Mouse (Mus musculus): ENCODE data around the gene Plxnc1. TPM values are rescaled to one million over a fixed set of nuclear protein-coding genes. Genes with fewer than 3 reads are reported as not detected.

Gene Plxnc1
- total RNA-seq, 2 experiments from 2014 or later, result 45.4 to 46.8 TPM

DNA sequence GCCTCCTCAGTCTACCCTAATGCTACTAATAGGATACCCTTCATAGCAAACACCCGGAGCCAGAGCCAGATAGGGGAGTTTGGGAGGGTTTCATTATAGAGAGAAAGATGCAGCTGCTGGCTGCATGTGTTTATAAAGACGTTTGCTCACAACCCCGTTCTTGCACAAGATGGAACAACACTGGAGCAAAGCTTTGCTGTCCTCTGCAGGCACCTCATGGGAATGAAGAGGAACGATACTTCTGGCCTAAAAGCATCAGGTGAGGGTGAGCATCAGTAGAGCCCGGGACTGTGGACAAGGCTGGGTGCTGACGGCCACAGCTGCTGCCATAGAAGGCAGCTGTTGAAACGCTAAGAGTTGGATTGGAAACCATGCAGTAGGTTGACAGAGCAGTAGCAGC lies 137.3 kb downstream of the Plxnc1 start:
- DNase-seq (ENCODE audit: extremely low spot score in 1 of 2, low spot score in 2 of 2), result no peak
- intact Hi-C loops (cut with DNase I), result loop anchor here (10.0 kb wide), 1 partner anchor 183 kb away; no protein-coding TSS in a partner anchor

DNA sequence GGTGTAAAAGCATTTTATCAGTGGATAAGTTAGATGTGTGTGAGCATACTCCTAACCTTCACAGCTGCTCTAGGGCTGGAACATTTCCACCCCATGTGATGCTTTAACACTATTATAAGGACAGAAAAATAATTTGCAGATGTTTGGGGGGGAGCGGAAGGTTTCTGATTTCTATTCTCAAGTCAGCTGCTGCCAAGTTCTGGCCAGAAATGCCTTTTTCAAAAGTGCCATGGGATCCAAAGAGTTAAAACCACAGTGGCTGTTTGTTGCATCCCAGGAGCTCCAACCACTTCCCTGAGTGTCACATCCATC lies 139.8 kb downstream of the Plxnc1 start:
- intact Hi-C loops (cut with DNase I), result loop anchor here (10.0 kb wide), 1 partner anchor 180 kb away; no protein-coding TSS in a partner anchor
- DNase-seq (ENCODE audit: extremely low spot score in 1 of 2, low spot score in 2 of 2), result no peak

DNA sequence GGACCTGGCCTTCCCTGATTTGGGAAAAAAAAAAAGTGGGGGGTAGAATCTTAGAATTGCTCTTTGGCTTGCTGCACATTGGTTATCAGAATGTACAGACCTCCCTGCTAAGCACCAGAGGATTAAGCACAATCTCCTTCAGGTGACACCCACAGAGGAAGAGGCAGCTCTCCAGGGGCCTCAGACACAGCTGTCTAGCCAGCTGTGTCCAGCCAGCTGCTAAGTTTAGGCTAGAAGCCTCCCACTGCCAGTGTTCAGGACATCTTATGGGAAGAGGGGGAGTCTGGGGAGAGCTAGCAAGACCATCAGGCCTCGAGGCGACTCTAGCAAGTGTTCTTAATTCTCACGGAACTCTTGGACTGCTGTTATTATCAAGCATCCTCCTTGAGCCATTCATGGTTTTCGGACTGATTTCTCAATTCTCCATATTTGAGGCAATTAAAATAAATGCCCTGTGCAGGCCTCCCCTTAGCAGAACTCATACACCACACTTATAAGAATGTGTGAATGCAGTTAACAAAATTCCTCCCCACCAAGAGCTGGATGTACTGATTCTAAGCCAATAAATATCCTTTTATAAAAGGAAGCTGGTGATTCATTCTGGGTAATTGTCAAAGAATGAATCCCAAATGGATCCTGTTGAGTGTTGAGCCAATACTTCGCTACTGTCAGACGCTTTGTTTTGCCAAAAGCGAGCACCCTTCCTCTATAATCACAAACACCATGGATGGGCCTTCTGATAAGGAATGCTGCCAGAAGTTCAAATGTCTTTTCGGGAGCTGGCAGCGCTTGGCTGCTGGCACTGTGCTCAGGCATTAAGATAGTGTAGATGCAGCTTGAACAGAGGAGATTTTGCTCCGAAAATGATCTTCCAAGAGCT lies 140.4 kb downstream of the Plxnc1 start:
- intact Hi-C loops (cut with DNase I), result loop anchor here (10.0 kb wide), 1 partner anchor 179 kb away; no protein-coding TSS in a partner anchor

DNA sequence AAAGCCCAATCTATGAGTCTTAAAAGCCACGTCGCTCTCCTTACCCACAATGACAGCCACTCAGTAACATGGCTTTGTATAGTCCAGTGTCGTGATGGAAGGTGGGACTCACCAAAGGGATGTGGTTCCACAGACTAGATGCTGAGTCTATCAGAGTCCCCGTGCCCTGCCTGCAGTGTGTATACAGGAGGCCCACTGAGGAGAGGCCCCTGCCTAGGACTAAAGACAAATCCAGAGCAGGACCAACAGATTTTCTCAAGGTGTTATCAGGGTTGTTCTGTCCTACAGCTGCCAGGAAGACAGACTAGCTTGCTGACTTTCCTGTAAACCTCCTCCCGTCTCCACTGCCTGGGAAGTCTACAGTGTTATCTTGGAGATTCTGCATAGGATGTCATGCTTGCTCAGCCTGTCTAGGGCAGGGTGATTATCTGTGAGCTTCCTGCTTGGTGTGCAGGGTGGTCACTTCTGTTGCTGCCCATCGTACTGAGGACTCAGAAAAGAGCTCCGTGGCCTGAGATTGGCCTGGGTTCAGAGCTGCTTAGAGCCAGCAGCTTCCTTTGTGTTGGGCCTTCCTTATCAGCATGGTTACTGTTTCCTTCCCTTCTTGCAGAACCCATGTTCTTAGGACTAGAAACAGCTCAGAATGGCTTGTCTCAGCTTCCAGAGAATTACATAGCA lies 143.8 kb downstream of the Plxnc1 start:
- DNase-seq (ENCODE audit: extremely low spot score in 1 of 2, low spot score in 2 of 2), result no peak
- intact Hi-C loops (cut with DNase I), result loop anchor here (10.0 kb wide), 1 partner anchor 176 kb away; no protein-coding TSS in a partner anchor

More for the DNA sequence above, 140.4 kb downstream of the Plxnc1 start:
- no peak for DNase-seq (ENCODE audit: extremely low spot score in 1 of 2, low spot score in 2 of 2)

DNA sequence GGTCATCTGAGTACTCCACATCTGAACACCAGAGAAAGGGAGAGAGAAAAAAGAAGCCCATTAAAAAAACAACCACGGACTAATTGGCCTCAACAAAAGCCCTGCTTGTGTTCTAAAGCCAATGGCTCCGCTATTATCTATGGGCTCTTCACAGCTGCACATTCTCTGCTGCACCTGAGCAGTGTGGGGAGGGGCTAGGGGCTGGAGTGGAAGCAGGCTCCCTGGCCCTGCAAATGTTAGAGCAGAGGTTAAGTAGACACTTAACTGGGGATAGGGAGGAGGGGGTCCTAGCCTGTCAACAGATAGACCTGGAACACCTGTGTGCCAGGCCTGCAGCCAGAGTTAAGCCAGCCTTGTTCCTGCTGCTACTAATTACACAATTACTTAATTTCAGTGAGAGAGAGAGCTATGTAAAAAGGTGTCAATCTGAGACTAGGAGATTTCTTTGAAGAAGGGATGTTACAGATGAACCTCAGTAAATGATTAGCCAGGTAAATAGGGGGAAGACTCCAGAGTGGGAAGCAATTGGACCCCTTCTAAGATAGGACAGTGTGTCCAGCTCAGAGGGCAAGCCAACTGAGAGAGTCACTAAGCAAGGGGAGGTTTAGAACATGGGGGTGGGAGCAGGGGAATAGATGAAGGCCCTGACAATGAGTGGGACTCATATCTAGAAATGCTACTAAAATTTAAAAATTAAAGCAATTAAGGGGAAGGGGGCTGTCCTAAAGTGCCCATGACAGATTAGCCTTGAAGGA lies 145.0 kb downstream of the Plxnc1 start:
- DNase-seq (ENCODE audit: extremely low spot score in 1 of 2, low spot score in 2 of 2), result no peak
- intact Hi-C loops (cut with DNase I), result loop anchor here (10.0 kb wide), 1 partner anchor 175 kb away; no protein-coding TSS in a partner anchor

DNA sequence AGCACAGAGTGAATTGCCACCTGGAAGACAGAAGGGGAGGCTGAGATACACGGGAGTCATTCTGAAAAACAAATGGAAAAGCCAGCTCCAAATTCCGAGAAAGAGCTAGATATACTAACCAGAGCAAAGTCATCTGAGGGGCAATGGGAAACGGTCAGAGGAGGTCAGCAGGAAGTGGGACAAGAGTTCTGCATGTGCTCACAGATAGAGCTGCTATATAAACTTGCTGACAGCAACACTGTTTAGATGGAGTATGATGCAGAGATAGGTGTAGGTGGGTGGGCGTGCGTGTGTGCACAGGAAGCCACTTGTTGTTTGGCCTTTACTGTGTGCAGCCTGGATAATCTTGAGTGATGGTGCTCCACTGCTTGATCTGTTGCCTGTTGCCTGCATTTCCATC lies 146.5 kb downstream of the Plxnc1 start:
- no peak for DNase-seq (ENCODE audit: extremely low spot score in 1 of 2, low spot score in 2 of 2)
- intact Hi-C loops (cut with DNase I), result no loop called here

DNA sequence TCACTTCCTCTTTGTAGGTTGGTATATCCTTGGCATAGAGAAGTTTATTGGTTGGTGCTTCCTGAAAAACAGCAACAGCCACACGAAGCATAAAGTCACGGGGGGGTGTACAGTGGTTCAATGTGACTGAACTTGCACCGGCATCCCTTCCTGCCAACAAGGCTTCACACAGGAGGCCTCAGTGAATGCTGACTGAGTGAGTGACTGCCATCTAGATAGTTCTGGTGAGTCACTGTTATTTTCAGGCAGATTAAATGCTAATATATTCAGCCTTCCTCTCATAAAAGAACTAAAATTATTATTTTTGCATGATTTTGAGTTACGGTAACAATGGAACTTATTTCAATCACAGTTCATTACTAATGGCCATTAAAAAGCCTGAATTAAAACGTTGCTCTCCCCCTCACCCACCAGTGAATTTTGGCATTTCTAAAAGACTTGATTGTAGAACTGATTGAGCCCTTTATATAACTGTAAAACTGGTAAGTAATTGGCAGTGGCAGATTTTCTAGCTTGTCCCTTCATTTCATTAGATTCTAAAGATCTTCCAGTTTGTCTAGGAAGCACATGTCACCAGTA lies 149.9 kb downstream of the Plxnc1 start:
- no peak for DNase-seq (ENCODE audit: extremely low spot score in 1 of 2, low spot score in 2 of 2)
- intact Hi-C loops (cut with DNase I), result no loop called here

DNA sequence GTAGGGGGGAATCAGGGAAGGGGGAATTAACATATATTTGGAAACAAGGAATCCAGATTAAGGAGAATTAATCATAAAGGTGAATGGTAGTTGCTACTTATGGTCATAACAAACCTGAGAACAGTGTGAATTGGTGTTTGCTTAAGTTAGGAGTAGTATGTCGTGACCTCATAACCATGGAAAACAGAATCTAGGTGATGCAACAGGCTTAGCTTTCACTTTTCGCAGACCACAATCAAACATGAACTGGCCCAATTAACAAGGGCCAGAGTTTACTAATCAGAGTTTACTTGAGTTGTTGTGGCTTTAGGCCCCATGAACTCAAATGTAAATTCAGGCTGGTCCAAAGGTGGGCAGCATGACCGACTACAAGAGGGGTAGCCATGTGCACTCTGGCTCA lies 150.7 kb downstream of the Plxnc1 start:
- intact Hi-C loops (cut with DNase I), result no loop called here
- no peak for DNase-seq (ENCODE audit: extremely low spot score in 1 of 2, low spot score in 2 of 2)

DNA sequence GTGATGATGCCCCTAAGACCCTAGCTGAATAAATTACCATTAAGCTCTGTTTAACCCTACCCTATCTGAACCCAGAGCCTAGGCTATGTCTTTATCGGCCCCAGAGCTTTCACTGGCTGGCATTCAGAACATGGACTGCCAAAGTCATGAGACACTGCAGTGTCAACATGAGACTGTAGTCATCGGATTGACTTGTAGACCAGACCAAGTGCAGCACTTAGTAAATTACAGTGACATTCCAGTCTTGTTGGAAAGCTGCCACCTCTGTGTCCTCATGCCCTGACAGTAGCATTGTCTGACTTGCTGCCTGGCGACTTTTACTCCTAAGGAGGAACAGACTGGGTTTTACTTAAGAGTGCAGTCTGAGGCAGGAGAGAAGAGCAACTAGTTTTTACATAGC lies 155.4 kb downstream of the Plxnc1 start:
- intact Hi-C loops (cut with DNase I), result no loop called here
- no peak for DNase-seq (ENCODE audit: extremely low spot score in 1 of 2, low spot score in 2 of 2)

DNA sequence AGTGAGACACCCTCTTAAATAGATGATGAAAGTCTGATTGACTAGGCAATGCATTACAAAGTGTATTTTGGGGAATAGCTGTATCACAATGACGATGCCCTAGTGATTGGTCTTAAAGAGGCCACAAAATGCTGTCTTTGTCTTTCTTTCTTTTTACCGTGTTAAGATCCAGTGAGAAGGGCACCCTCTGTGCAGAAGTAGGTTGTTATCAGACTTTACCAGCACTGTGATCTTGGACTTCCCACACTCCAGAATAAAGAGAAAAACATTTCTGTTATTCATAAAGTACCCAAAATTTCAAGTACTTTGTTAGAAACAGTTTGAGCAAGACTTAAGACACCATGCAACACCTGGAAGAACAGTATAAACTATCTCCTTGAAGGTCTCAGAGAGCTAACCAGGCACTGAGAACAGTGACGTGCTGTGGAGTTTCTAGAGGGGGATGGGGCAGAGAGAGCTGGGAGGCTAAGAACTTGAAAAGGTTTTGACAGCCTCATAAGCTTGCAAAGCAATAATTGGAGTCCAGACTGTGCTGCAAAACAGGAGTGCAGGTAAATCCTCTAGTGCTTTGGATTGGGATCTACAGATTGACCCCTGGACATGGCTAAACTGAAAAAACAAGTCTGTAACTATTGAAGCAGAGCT lies 163.9 kb downstream of the Plxnc1 start:
- no peak for DNase-seq (ENCODE audit: extremely low spot score in 1 of 2, low spot score in 2 of 2)
- intact Hi-C loops (cut with DNase I), result no loop called here

DNA sequence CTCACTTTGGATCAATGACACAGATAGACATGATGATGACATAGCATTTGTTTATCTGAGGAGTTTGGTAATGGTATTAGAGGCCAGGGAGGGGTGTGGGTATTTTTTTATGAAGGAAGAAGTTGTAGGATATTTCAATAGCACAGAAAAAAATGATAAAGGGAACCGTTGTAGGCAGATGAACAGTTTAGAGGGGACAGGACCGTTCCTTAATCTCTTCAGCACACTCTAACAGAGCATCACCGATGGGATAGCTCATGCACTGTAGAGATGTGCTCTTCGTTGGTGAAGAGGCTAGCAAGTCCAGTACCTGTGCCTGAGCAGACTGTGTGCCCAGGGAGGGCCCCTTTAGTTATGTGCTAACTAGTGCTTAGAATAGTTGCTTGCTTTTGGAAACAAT lies 165.3 kb downstream of the Plxnc1 start:
- intact Hi-C loops (cut with DNase I), result no loop called here
- DNase-seq (ENCODE audit: extremely low spot score in 1 of 2, low spot score in 2 of 2), result no peak

DNA sequence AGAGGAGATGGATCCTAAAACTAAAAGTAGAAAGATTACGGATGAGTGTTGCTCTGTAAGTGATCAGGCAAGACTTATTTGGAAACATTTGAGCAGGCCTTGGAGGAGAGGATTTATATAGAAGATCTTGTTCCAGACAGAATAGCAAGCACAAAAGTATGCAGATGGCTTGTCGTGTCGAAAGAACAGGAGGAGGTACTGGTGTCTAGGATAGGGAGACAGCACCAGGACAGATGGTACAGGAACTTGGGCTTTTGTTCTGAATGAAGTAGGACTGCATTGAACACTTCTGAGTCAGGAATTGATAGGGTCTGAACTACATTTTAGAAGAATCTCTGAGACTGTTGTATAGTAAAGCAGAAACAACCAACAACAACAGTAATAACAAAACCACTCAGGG lies 167.1 kb downstream of the Plxnc1 start:
- intact Hi-C loops (cut with DNase I), result no loop called here
- no peak for DNase-seq (ENCODE audit: extremely low spot score in 1 of 2, low spot score in 2 of 2)

DNA sequence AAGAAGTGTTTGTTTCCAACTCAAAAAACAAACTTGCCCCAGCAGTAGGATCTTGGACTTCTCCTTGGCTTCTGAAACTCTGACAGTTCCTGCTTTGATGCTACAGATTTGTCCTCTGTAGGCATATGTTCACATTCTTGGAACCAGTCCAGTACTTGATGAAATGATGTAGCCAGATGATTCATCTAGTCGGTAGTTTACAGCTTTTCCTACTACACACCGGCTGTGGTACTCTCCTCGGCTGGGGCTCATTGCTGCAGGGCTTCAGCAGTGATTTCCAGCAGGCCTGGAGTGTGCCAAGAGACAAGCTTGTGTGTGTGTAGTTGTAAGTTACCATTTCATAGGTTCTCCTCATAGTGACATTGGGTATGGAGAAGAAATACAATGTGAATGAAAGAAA lies 173.1 kb downstream of the Plxnc1 start:
- DNase-seq (ENCODE audit: extremely low spot score in 1 of 2, low spot score in 2 of 2), result no peak
- intact Hi-C loops (cut with DNase I), result no loop called here

DNA sequence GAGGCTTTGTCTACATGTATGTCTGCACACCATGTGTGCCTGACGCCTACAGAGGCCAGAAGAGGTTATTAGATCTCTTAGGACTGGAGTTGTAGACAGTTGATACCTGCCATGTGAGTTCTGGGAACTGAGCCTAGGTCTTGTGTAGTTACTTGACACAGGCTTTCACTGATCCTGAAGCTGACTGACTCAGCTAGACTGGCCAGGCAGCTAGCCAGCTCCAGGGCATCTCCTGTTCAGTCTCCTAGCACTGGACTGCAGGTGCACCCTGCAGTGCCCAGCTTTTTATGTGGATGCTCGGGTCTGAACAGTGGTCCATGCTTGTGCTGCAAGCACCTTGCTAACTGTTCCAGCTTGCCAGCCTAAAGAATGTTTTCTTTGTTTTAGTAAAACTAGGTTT lies 197.6 kb downstream of the Plxnc1 start:
- no peak for DNase-seq (ENCODE audit: extremely low spot score in 1 of 2, low spot score in 2 of 2)
- intact Hi-C loops (cut with DNase I), result no loop called here

DNA sequence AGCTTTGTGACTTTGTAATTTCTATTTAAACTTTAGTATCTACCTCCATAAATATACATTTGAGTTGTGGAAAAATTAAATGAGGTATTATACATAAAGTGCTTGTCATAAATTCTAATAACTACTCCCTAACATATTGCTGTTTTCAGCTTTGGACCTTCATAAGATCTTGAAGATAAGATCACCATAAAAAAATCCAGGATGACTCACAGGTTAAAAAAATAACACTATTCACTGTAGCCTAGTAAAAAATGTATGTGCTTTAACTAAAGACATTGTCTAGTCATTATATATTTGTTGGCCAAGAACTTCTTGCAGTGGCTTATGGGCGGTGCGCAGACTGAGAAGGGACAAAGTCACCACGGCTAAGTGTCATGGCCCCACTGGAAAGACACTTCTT lies 203.2 kb downstream of the Plxnc1 start:
- intact Hi-C loops (cut with DNase I), result no loop called here
- DNase-seq (ENCODE audit: extremely low spot score in 1 of 2, low spot score in 2 of 2), result no peak

Measured in left cerebral cortex, postnatal 10 days (tissue).